Mouse (Mus musculus) liver, adult 2 months (tissue): ENCODE measurements around the gene Ccdc88c.

Experiments used
- CTCF ChIP-seq: fragments of 200-500 bp; IDR thresholded peaks from 2 replicates; pipeline ENCODE4 v1.5.1; 2011; ENCODE audit warnings: low read depth, low read length, control low read depth
- POLR2A ChIP-seq: fragments of 200-500 bp; IDR thresholded peaks from 2 replicates; pipeline ENCODE4 v1.6.1; 2011; ENCODE audit warnings: low read length, control low read depth; ENCODE audit not compliant: insufficient read depth; ENCODE audit errors: extremely low read depth

GRCm38 (mm10) chr12:100877936-100878335 lies 150.9 kb downstream of the Ccdc88c start:
- TF ChIP-seq CTCF (no peak), POLR2A (no peak)
